Mouse (Mus musculus): ENCODE results near the gene Pitpnb.

Gene Pitpnb

GRCm38 (mm10) chr5:111421424-111421823 lies 90.9 kb downstream of the Pitpnb start:
- no peak for DNase-seq (ENCODE audit: low spot score)

DNA sequence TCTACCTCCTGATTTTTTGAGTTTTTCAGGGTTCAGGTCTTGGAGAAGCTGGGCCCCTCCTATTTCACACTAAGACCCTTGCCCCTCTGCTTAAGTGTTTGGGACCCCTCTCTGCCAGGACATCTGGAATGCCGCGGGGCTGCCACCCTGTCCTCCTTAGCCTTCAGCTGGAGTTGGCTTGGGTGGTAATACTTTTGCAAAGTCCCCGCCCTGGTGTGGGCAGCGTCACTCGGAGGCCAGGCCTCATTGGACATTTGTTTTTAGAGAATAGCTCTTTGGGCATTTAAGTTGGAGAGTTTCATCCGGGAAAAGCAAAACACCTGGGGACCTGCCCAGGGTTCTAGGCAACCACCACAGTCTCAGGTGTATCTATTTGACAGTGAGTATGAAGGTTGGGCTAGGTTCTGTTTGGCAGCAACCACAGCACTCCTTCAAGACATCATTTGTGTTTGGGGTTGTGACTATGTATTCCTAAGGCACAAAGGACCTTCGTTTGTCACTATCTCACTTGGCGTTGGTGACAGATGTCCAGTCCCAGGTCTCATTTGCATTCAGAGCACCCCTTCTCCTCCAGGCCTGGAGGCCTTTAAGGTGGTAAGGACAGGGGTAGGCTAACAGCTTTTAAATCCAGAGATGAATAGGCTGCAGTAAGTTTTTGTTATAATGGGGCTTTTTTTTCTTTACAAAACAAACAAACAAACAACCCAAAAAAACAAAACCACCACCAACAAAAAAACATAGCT lies 91.7 kb downstream of the Pitpnb start:
- DNase-seq (ENCODE audit: low spot score): no peak

DNA sequence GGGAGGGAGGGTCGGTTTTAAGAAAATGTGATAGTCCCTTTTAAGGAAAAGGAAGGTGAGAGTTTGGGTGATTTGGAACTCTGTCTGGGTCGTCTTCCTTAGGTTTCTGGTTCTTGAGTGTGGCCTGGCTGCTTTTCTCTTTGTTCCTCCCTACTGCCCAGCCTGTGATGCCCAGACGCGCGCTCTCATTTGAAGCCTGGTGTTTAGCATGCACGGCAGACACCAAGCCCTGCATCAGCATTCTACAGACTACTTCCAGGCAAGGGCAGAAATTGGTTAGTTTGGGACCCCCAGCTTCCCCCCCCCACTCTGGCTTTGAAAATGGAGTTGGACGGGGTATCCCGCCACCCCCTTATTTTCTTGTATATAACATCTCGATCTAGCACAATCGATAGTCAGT lies 92.4 kb downstream of the Pitpnb start:
- no peak for DNase-seq (ENCODE audit: low spot score)

DNA sequence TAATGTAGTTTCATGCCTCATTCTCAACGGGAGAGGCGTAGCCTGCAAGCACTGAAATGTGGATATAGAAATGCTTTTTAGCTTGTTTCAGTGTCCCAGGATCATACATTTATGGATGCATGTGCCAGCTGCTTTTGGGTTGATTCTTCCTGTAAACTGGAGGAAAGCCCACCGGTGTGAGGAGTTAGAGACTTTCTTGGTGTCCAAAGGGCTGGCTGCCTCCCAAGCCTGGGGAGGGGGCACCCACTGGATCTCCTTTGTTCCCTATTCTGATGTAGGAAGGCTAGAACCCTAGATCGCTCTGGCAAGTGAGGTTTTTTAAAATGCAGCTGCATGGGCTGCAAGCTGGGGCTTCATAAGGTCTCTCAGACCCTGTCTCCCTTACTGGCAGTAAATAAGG lies 93.1 kb downstream of the Pitpnb start:
- DNase-seq (ENCODE audit: low spot score): no peak

- DNase-seq (ENCODE audit: low spot score): no peak
Measured at GRCm38 (mm10) chr5:111425813-111426212, 95.2 kb downstream of the Pitpnb start.

DNA sequence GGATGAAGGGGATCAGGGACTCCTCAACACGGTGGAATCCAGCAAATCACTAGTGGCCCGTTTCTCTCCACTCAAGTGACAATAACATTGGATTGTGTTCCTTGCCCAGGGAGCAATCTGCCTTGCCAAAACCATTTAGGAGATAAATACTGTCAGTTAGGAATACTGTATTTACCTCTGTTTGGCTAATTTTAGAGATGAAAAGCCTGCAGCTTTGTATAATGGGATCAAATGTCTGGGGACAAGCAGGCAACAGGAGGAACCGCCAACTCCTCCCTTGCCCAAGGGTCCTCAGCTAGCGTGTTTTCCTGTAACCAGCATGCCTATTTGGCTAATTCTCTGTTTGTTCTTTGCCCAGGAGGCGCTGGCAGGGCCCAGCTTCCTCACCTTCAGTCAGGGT lies 95.7 kb downstream of the Pitpnb start:
- DNase-seq (ENCODE audit: low spot score): no peak

DNA sequence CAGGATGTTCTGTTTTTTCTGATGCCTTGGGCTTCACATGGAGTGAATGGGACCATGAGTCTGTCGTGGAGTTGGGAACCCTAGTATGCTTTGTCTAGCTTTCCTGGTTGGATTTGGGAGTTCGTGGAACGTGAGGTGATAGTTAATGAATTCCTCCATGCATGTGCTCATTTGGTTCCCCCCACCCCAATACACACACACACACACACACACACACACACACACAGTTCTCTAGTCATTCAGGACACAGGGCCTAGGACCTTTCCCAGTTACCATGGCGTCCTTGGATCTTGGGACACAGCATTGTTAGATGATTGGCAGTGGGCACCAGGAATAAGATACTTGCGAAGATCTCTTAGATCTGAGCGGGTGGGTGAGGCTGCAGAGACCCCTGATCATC lies 98.3 kb downstream of the Pitpnb start:
- DNase-seq (ENCODE audit: low spot score): no peak

- DNase-seq (ENCODE audit: low spot score): no peak
Measured at GRCm38 (mm10) chr5:111429726-111430125, 99.2 kb downstream of the Pitpnb start.

DNA sequence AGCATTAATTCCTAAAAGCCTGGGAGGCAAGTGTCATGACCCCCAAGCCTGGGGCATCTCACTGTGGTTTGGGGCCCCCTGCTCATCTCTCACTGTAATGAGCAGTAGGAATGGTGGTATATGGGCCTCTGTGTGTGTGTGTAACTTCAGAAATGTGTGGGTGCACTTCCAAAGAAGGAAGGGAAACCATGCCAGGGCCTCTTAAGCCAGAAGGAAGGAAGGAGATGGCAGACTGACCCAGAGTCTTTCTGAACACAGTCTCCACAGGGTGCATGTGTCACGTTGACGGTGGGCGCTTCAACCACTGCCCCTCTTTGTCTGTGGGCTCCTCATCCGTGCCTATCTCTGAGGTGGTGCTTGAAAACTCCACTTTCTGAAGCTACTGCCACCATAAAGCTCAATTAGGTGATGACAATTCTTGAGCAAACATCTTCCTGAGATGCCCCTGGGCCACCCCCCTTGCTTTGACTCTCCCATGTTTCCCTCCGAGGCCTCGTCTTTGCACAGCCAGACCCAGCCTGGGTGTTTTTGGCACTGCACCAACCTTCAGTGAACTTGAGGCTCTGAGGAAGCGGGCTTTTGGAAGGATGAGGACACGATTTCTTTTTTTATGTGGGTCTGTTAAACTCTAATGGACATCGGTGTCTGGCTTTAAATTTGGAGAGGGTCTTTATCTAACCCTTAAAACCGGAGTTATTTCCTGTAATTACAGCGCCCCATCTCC lies 100.6 kb downstream of the Pitpnb start:
- DNase-seq (ENCODE audit: low spot score): no peak

DNA sequence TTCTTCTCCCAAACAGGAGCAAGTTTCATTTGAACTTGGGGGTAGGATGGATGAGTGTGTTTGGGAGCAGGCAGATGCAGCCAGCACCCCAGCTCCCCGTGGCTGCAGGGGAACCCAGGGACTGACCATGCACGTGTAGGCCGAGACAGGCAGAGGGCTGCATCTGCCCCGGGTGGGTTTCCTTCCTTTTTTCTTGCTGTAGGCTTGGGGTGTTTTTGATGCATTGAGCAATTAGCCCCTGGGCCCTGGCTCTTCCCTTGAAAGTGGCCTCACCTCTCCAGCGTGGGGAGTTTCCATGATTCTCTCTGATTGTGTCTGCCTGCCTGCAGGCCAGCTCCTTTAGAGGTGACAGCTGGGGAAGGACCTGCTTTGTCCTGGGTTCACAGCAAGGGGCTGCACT lies 102.3 kb downstream of the Pitpnb start:
- DNase-seq (ENCODE audit: low spot score): no peak

- no peak for DNase-seq (ENCODE audit: low spot score)
Measured at GRCm38 (mm10) chr5:111434342-111434842, 103.8 kb downstream of the Pitpnb start.

GRCm38 (mm10) chr5:111436260-111436659 lies 105.7 kb downstream of the Pitpnb start:
- no peak for DNase-seq (ENCODE audit: low spot score)

GRCm38 (mm10) chr5:111437205-111437604 lies 106.6 kb downstream of the Pitpnb start:
- DNase-seq (ENCODE audit: low spot score): no peak
